Mouse (Mus musculus): Measurements from ENCODE around the gene Syt5. TPM values are rescaled to one million over a fixed set of nuclear protein-coding genes. Genes with fewer than 3 reads are reported as not detected.
A peak's percentile ranks its signal among the peaks of the same experiment; 100 is the strongest.
"Not testable (repeated sequence)": the region's sequence is repeated elsewhere in the genome, so short reads cannot be mapped to it uniquely, and the experiment has no call there.

Syt5 gene
- polyA plus RNA-seq, 1 experiment from 2014 or later: 2.8 TPM

- Histone ChIP-seq H3K4me3 (no peak overlapping the region), H3K27me3 (ENCODE audit: insufficient read depth, poor library complexity, severe bottlenecking) (no peaks in the 10 kb centered on the region), H3K36me3 (no peaks in the 10 kb centered on the region), H3K4me1 (peaks cover 6% of the 10 kb centered on the region), H3K9me3 (no peaks in the 10 kb centered on the region), H3K27ac (no peak overlapping the region)
- DNase-seq (ENCODE audit: low spot score): peak; percentile 38
- whole genome bisulfite sequencing: 82% methylated on average over 4 of the region's 4 CpGs
These were observed 11.0 kb downstream of the Syt5 start for GRCm38 (mm10) chr7:4536369-4536768.

- Histone ChIP-seq H3K36me3 (no peaks in the 10 kb centered on the region), H3K4me1 (peaks cover 6% of the 10 kb centered on the region), H3K27ac (no peak within 1 kb of the TSS), H3K27me3 (ENCODE audit: insufficient read depth, poor library complexity, severe bottlenecking) (peaks cover 23% of the 10 kb centered on the region; the same call in 1 of the 2 replicates), H3K9me3 (no peaks in the 10 kb centered on the region), H3K4me3 (peak within 1 kb of the TSS; percentile 63)
- 8% methylated on average over 28 of the region's 28 CpGs for WGBS
- peak; percentile 95 for DNase-seq (ENCODE audit: low spot score)
These were observed 15.2 kb downstream of the Syt5 start, which contains the start of gene Dnaaf3 for GRCm38 (mm10) chr7:4532005-4532729. Gene Dnaaf3 (minus strand): TSS chr7:4532453.

- peaks cover 13% of the 10 kb centered on the region for H3K4me1 ChIP-seq
- H3K9me3 ChIP-seq; H3K36me3 ChIP-seq; DNase-seq (ENCODE audit: low spot score); H3K27ac ChIP-seq; H3K4me3 ChIP-seq: not testable (repeated sequence)
- 35% methylated on average over 8 of the region's 8 CpGs for WGBS
- H3K27me3 ChIP-seq (ENCODE audit: insufficient read depth, poor library complexity, severe bottlenecking): peaks cover 29% of the 10 kb centered on the region; the same call in 1 of the 2 replicates
These were observed 17.2 kb downstream of the Syt5 start for GRCm38 (mm10) chr7:4530166-4530565.

- Histone ChIP-seq H3K9me3 (no peaks in the 10 kb centered on the region; the same call in 1 of the 2 replicates), H3K27ac (no peak overlapping the region), H3K36me3 (no peaks in the 10 kb centered on the region), H3K4me3 (peak overlapping the region; percentile 53), H3K27me3 (ENCODE audit: insufficient read depth, poor library complexity, severe bottlenecking) (peaks cover 29% of the 10 kb centered on the region; the same call in 1 of the 2 replicates), H3K4me1 (peaks cover 29% of the 10 kb centered on the region)
- DNase-seq (ENCODE audit: low spot score): no peak
- WGBS: 45% methylated on average over 18 of the region's 18 CpGs
These were observed 20.0 kb downstream of the Syt5 start for GRCm38 (mm10) chr7:4527302-4527689.

GRCm38 (mm10) chr7:4526341-4527301 lies 20.7 kb downstream of the Syt5 start:
- Histone ChIP-seq H3K27me3 (ENCODE audit: insufficient read depth, poor library complexity, severe bottlenecking) (peaks cover 34% of the 10 kb centered on the region; the same call in 1 of the 2 replicates), H3K27ac (peak overlapping the region; percentile 77), H3K4me3 (peak overlapping the region; percentile 53), H3K4me1 (peaks cover 27% of the 10 kb centered on the region), H3K9me3 (no peaks in the 10 kb centered on the region; the same call in 1 of the 2 replicates), H3K36me3 (no peaks in the 10 kb centered on the region)
- 16% methylated on average over 40 of the region's 40 CpGs for WGBS
- DNase-seq (ENCODE audit: low spot score): peak; percentile 94

- H3K4me3 ChIP-seq: not testable (repeated sequence)
- WGBS: 64% methylated on average over 15 of the region's 15 CpGs
- H3K27me3 ChIP-seq (ENCODE audit: insufficient read depth, poor library complexity, severe bottlenecking): peaks cover 23% of the 10 kb centered on the region; the same call in 1 of the 2 replicates
These were observed 23.0 kb downstream of the Syt5 start, which contains the start of gene Tnni3 for GRCm38 (mm10) chr7:4524212-4524922. Gene Tnni3 (minus strand): TSS chr7:4524229.

GRCm38 (mm10) chr7:4523205-4524130 lies 23.9 kb downstream of the Syt5 start:
- Histone ChIP-seq H3K4me1 (peaks cover 45% of the 10 kb centered on the region), H3K27ac (peak overlapping the region; percentile 94), H3K4me3 (no peak overlapping the region), H3K27me3 (ENCODE audit: insufficient read depth, poor library complexity, severe bottlenecking) (peaks cover 22% of the 10 kb centered on the region; the same call in 1 of the 2 replicates), H3K9me3 (no peaks in the 10 kb centered on the region; the same call in 1 of the 2 replicates), H3K36me3 (peaks cover 19% of the 10 kb centered on the region)
- WGBS: 80% methylated on average over 33 of the region's 33 CpGs
- no peak for DNase-seq (ENCODE audit: low spot score)

More at GRCm38 (mm10) chr7:4524212-4524922, 23.0 kb downstream of the Syt5 start, which contains the start of gene Tnni3:
- Histone ChIP-seq H3K27ac (peak within 1 kb of the TSS; percentile 94), H3K36me3 (peaks cover 12% of the 10 kb centered on the region), H3K4me1 (peaks cover 36% of the 10 kb centered on the region)
- not testable (repeated sequence) for H3K9me3 ChIP-seq; DNase-seq (ENCODE audit: low spot score)

- Histone ChIP-seq H3K4me3 (peak overlapping the region; percentile 67), H3K36me3 (peaks cover 26% of the 10 kb centered on the region), H3K9me3 (no peaks in the 10 kb centered on the region; the same call in 1 of the 2 replicates), H3K27ac (peak overlapping the region; percentile 94), H3K4me1 (peaks cover 50% of the 10 kb centered on the region), H3K27me3 (ENCODE audit: insufficient read depth, poor library complexity, severe bottlenecking) (peaks cover 16% of the 10 kb centered on the region; the same call in 1 of the 2 replicates)
- 34% methylated on average over 6 of the region's 6 CpGs for WGBS
- peak; percentile 90 for DNase-seq (ENCODE audit: low spot score)
These were observed 25.0 kb downstream of the Syt5 start for GRCm38 (mm10) chr7:4522292-4522691.

- Histone ChIP-seq H3K27ac (peak overlapping the region; percentile 94), H3K27me3 (ENCODE audit: insufficient read depth, poor library complexity, severe bottlenecking) (peaks cover 9% of the 10 kb centered on the region; the same call in 1 of the 2 replicates), H3K4me3 (peak overlapping the region; percentile 67), H3K36me3 (peaks cover 26% of the 10 kb centered on the region), H3K4me1 (peaks cover 51% of the 10 kb centered on the region), H3K9me3 (no peaks in the 10 kb centered on the region; the same call in 1 of the 2 replicates)
- peak; percentile 79 for DNase-seq (ENCODE audit: low spot score)
- WGBS: 19% methylated on average over 32 of the region's 32 CpGs
These were observed 25.9 kb downstream of the Syt5 start for GRCm38 (mm10) chr7:4521231-4522003.

GRCm38 (mm10) chr7:4518487-4518886 lies 28.9 kb downstream of the Syt5 start:
- Histone ChIP-seq H3K9me3 (no peaks in the 10 kb centered on the region; the same call in 1 of the 2 replicates), H3K27ac (no peak overlapping the region), H3K36me3 (peaks cover 26% of the 10 kb centered on the region), H3K27me3 (ENCODE audit: insufficient read depth, poor library complexity, severe bottlenecking) (peaks cover 9% of the 10 kb centered on the region; the same call in 1 of the 2 replicates), H3K4me1 (peaks cover 74% of the 10 kb centered on the region), H3K4me3 (peak overlapping the region; percentile 32; the same call in 1 of the 2 replicates)
- 57% methylated on average over 1 of the region's 1 CpGs for WGBS
- DNase-seq (ENCODE audit: low spot score): no peak
